Mouse (Mus musculus): ENCODE measurements at regions not wholly inside any gene's neighbourhood (a gene's known extent, or its start where the extent isn't known, plus 50 kb on each side); places are given as distances from the start of the nearest gene placed in this dataset.
A peak's percentile ranks its signal among the peaks of the same experiment; 100 is the strongest.

DNA sequence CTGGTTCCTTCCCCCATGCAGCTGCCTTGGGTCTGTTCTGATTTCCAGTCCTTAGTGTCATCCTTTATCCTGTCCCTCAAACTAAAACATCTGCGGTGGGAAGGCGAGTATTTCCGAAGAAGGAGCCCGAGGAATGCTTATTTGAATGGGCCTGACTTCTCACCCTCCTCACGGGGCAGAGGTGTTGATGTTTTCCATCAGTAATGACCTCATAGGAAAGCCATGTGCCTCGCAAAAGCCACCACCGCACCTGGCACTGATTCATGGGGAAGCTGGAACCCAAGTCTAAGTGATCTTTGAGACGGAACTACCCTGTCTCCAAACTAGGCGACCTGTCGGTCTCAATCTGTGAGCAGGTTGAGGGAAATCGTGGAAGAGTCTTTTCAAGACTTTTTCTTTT, 117.8 kb upstream of the Dkk2 start:
- Histone ChIP-seq H3K27me3 (ENCODE audit: control insufficient read depth, insufficient read depth, low read length) (no peaks in the 10 kb centered on the region), H3K27ac (replicated peaks; ENCODE audit: low read depth, low read length) (no peak overlapping the region), H3K9me3 (ENCODE audit: control insufficient read depth, low read length) (no peaks in the 10 kb centered on the region), H3K36me3 (ENCODE audit: control insufficient read depth, insufficient read depth, low read length) (no peaks in the 10 kb centered on the region), H3K4me2 (replicated peaks; ENCODE audit: low read depth, low read length, severe bottlenecking) (no peak overlapping the region), H3K4me3 (replicated peaks; ENCODE audit: low read length) (no peak overlapping the region), H3K9ac (ENCODE audit: low read depth, low read length, severe bottlenecking) (no peak overlapping the region), H3K4me1 (ENCODE audit: control insufficient read depth, insufficient read depth, low read length) (peaks cover 8% of the 10 kb centered on the region)
- no peak for TF ChIP-seq POLR2A (IDR thresholded peaks at IDR 0.05; ENCODE audit: borderline replicate concordance, extremely low read depth, insufficient read depth, insufficient read length)
- WGBS: 29% methylated on average over 11 of the region's 11 CpGs
- no peak for DNase-seq (ENCODE audit: low spot score)
- ATAC-seq (ENCODE audit: low FRiP score, low read depth): no peak

- H3K4me2 ChIP-seq (replicated peaks; ENCODE audit: low read depth, low read length, severe bottlenecking): no peak overlapping the region
- WGBS: 100% methylated on average over 1 of the region's 1 CpGs
- no peaks in the 10 kb centered on the region for H3K36me3 ChIP-seq (ENCODE audit: control insufficient read depth, insufficient read depth, low read length)
- no peak overlapping the region for H3K4me3 ChIP-seq (replicated peaks; ENCODE audit: low read length)
- no peak overlapping the region for H3K9ac ChIP-seq (ENCODE audit: low read depth, low read length, severe bottlenecking)
- ATAC-seq (ENCODE audit: low FRiP score, low read depth) (no peak), DNase-seq (ENCODE audit: low spot score) (no peak)
- no peak overlapping the region for H3K27ac ChIP-seq (replicated peaks; ENCODE audit: low read depth, low read length)
- TF ChIP-seq POLR2A (IDR thresholded peaks at IDR 0.05; ENCODE audit: borderline replicate concordance, extremely low read depth, insufficient read depth, insufficient read length): no peak
- peaks cover 5% of the 10 kb centered on the region for H3K4me1 ChIP-seq (ENCODE audit: control insufficient read depth, insufficient read depth, low read length)
- no peaks in the 10 kb centered on the region for H3K27me3 ChIP-seq (ENCODE audit: control insufficient read depth, insufficient read depth, low read length)
- no peaks in the 10 kb centered on the region for H3K9me3 ChIP-seq (ENCODE audit: control insufficient read depth, low read length)
These were observed 114.3 kb upstream of the Dkk2 start for GRCm38 (mm10) chr3:131970827-131971226.

- peak; percentile 75 for DNase-seq (ENCODE audit: low spot score)
- no peak for TF ChIP-seq POLR2A (IDR thresholded peaks at IDR 0.05; ENCODE audit: borderline replicate concordance, extremely low read depth, insufficient read depth, insufficient read length)
- H3K9me3 ChIP-seq (ENCODE audit: control insufficient read depth, low read length): no peaks in the 10 kb centered on the region
- H3K36me3 ChIP-seq (ENCODE audit: control insufficient read depth, insufficient read depth, low read length): no peaks in the 10 kb centered on the region
- no peak overlapping the region for H3K4me2 ChIP-seq (replicated peaks; ENCODE audit: low read depth, low read length, severe bottlenecking)
- no peak overlapping the region for H3K27ac ChIP-seq (replicated peaks; ENCODE audit: low read depth, low read length)
- H3K4me3 ChIP-seq (replicated peaks; ENCODE audit: low read length): no peak overlapping the region
- H3K4me1 ChIP-seq (ENCODE audit: control insufficient read depth, insufficient read depth, low read length): peaks cover 3% of the 10 kb centered on the region; the same call in 1 of the 2 replicates
- H3K9ac ChIP-seq (ENCODE audit: low read depth, low read length, severe bottlenecking): no peak overlapping the region
- 40% methylated on average over 7 of the region's 7 CpGs for WGBS
- peak; percentile 84; the same call in 1 of the 2 replicates for ATAC-seq (ENCODE audit: low FRiP score, low read depth)
- no peaks in the 10 kb centered on the region for H3K27me3 ChIP-seq (ENCODE audit: control insufficient read depth, insufficient read depth, low read length)
These were observed 109.0 kb upstream of the Dkk2 start for GRCm38 (mm10) chr3:131975940-131976628.

GRCm38 (mm10) chr3:131983292-131983691, 101.8 kb upstream of the Dkk2 start:
- H3K9ac ChIP-seq (ENCODE audit: low read depth, low read length, severe bottlenecking): no peak overlapping the region

GRCm38 (mm10) chr3:131998838-131999613, 86.1 kb upstream of the Dkk2 start:
- 19% methylated on average over 6 of the region's 6 CpGs for WGBS
- DNase-seq (ENCODE audit: low spot score) (peak; percentile 71), ATAC-seq (ENCODE audit: low FRiP score, low read depth) (peak; percentile 55; the same call in 1 of the 2 replicates)
- H3K4me3 ChIP-seq (replicated peaks; ENCODE audit: low read length): no peak overlapping the region
- H3K4me1 ChIP-seq (ENCODE audit: control insufficient read depth, insufficient read depth, low read length): peaks cover 7% of the 10 kb centered on the region
- no peaks in the 10 kb centered on the region for H3K27me3 ChIP-seq (ENCODE audit: control insufficient read depth, insufficient read depth, low read length)
- H3K27ac ChIP-seq (replicated peaks; ENCODE audit: low read depth, low read length): no peak overlapping the region
- no peaks in the 10 kb centered on the region for H3K9me3 ChIP-seq (ENCODE audit: control insufficient read depth, low read length)
- TF ChIP-seq POLR2A (IDR thresholded peaks at IDR 0.05; ENCODE audit: borderline replicate concordance, extremely low read depth, insufficient read depth, insufficient read length): no peak
- no peak overlapping the region for H3K4me2 ChIP-seq (replicated peaks; ENCODE audit: low read depth, low read length, severe bottlenecking)
- no peaks in the 10 kb centered on the region for H3K36me3 ChIP-seq (ENCODE audit: control insufficient read depth, insufficient read depth, low read length)
- no peak overlapping the region for H3K9ac ChIP-seq (ENCODE audit: low read depth, low read length, severe bottlenecking)

More at GRCm38 (mm10) chr3:131983292-131983691, 101.8 kb upstream of the Dkk2 start:
- no peak overlapping the region for H3K4me2 ChIP-seq (replicated peaks; ENCODE audit: low read depth, low read length, severe bottlenecking)
- H3K36me3 ChIP-seq (ENCODE audit: control insufficient read depth, insufficient read depth, low read length): no peaks in the 10 kb centered on the region
- TF ChIP-seq POLR2A (IDR thresholded peaks at IDR 0.05; ENCODE audit: borderline replicate concordance, extremely low read depth, insufficient read depth, insufficient read length): no peak
- 71% methylated on average over 2 of the region's 2 CpGs for WGBS
- no peaks in the 10 kb centered on the region for H3K27me3 ChIP-seq (ENCODE audit: control insufficient read depth, insufficient read depth, low read length)
- ATAC-seq (ENCODE audit: low FRiP score, low read depth) (no peak), DNase-seq (ENCODE audit: low spot score) (no peak)
- no peaks in the 10 kb centered on the region for H3K4me1 ChIP-seq (ENCODE audit: control insufficient read depth, insufficient read depth, low read length)
- H3K27ac ChIP-seq (replicated peaks; ENCODE audit: low read depth, low read length): no peak overlapping the region
- H3K4me3 ChIP-seq (replicated peaks; ENCODE audit: low read length): no peak overlapping the region
- no peaks in the 10 kb centered on the region for H3K9me3 ChIP-seq (ENCODE audit: control insufficient read depth, low read length)

Data from limb, embryonic 14.5 days (tissue).